Mouse (Mus musculus): ENCODE measurements around the gene Lhx4. TPM values are rescaled to one million over a fixed set of nuclear protein-coding genes. Genes with fewer than 3 reads are reported as not detected.
A peak's percentile ranks its signal among the peaks of the same experiment; 100 is the strongest.

Lhx4 gene
- polyA plus RNA-seq, 1 experiment from 2014 or later = 3.5 TPM

DNA sequence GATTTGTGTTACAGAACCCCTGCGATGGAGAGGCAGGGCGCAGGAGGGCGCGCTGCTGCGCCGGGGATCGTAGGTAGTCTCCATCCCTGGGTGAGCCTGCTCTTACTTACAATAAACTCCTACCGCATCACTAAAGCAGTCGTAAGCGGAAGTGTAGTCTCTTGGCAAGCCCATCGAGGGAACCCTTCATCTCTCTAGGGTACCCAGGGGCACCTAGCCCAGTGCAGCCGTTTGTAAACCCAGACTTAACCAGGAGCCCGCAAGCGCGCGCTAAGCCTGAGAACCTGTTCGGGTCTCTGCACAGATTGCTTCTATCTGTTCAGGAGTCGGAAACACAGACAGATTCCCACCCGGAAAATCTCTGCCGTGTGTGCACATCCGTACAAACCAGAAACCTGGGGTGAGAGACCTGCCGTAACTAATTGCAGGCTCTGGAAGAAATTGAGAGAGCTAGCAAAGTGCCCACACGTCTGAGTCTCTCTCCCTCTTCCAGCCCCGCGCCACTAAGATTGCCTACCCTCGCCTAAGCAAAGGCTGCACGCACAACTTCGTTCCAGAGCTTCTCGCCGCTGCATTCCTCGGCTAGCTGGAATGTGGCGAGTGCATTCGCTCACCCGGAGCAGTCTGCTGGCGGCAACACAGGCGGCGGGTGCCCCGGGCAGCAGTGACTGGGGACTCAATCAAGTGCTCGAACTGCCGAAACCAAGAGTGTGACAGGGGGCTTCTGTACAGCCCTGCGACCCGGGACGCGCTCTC is 10.7 kb downstream of the Lhx4 start:
- Histone ChIP-seq H3K9me3 (no peaks in the 10 kb centered on the region), H3K4me1 (peaks cover 41% of the 10 kb centered on the region), H3K9ac (replicated peaks) (no peak overlapping the region), H3K36me3 (no peaks in the 10 kb centered on the region), H3K4me3 (peak overlapping the region; percentile 51), H3K27me3 (peaks cover 88% of the 10 kb centered on the region), H3K4me2 (replicated peaks) (peak overlapping the region; percentile 88), H3K27ac (replicated peaks) (no peak overlapping the region)
- ATAC-seq (ENCODE audit: low FRiP score, low read depth) = no peak
- WGBS = under 1% methylated on average over 44 of the region's 44 CpGs

DNA sequence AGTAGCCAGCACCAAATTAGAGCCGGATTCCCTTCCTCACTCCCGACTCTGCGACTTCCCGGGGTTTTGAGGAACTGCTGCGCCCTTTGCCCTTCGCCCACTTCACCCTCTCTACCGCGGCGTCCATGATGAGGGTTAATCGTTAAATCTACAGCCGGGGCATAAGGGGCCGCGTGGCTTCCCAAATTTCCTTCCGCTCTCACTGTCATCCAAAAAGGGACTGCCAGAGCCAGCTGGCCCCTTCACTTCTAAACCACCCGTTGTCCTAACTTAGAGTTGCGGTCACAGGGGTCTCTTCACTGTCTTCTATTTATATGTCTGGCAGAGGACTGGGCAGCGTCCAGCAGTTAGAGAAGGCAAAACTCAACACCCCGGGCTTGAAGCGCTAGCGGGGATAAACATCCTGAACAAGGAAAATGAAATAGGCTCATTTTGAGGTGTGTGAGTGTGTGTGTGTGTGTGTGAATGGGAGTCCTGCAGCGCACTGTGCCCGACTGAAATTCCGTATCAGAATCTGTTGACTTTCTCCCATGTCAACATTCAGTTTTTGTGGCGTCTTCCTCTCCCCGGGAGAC is 13.6 kb downstream of the Lhx4 start:
- no peaks in the 10 kb centered on the region for H3K36me3 ChIP-seq
- H3K4me1 ChIP-seq = peaks cover 36% of the 10 kb centered on the region
- under 1% methylated on average over 25 of the region's 25 CpGs for WGBS
- H3K4me2 ChIP-seq (replicated peaks) = no peak overlapping the region
- H3K9ac ChIP-seq (replicated peaks) = no peak overlapping the region
- H3K27me3 ChIP-seq = peaks cover 96% of the 10 kb centered on the region
- H3K4me3 ChIP-seq = no peak overlapping the region
- H3K9me3 ChIP-seq = no peaks in the 10 kb centered on the region
- H3K27ac ChIP-seq (replicated peaks) = no peak overlapping the region
- no peak for ATAC-seq (ENCODE audit: low FRiP score, low read depth)

DNA sequence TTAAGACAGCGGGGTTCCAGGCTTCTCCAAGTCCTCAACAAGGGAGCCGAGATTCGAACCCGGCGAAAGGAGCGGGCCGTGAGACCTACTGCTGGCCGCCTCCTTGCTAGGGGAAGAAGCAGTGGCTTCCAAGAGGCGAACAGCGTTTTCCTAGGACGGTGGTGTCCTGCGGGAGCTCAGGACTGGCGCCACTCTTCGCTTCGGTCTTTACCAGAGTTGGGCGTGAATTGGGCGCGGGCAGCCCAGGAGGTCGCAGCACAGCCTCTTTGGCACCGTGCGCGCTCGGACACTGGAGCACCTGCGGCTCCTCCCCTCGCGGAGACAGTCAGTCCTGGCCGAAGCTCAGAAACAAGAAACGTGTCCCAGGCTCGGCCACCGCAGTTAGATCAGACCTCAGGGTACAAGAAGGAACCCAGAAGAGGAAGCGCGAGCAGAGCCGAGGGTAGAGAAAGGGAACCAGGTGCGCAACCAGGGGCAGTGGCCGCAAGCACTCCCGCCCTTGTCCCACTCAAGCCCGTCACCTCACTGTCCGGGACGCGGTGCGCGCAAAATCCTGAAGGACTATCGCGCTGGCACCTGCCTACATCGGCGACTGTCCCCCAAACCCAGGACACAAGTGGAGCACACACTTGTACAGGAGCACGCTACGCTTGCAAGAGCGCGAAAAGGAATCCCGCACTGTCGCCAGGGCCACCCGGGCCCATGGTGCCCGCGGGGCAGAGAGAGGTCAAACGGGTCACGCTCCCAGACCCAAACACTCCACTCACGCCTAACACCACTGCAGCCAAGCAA is 14.3 kb downstream of the Lhx4 start:
- peaks cover 96% of the 10 kb centered on the region for H3K27me3 ChIP-seq
- no peaks in the 10 kb centered on the region for H3K36me3 ChIP-seq
- ATAC-seq (ENCODE audit: low FRiP score, low read depth) = no peak
- H3K4me2 ChIP-seq (replicated peaks) = no peak overlapping the region
- no peak overlapping the region for H3K9ac ChIP-seq (replicated peaks)
- H3K4me1 ChIP-seq = peaks cover 29% of the 10 kb centered on the region
- no peak overlapping the region; the same call in 1 of the 2 replicates for H3K4me3 ChIP-seq
- no peak overlapping the region for H3K27ac ChIP-seq (replicated peaks)
- under 1% methylated on average over 57 of the region's 58 CpGs for WGBS
- no peaks in the 10 kb centered on the region for H3K9me3 ChIP-seq

DNA sequence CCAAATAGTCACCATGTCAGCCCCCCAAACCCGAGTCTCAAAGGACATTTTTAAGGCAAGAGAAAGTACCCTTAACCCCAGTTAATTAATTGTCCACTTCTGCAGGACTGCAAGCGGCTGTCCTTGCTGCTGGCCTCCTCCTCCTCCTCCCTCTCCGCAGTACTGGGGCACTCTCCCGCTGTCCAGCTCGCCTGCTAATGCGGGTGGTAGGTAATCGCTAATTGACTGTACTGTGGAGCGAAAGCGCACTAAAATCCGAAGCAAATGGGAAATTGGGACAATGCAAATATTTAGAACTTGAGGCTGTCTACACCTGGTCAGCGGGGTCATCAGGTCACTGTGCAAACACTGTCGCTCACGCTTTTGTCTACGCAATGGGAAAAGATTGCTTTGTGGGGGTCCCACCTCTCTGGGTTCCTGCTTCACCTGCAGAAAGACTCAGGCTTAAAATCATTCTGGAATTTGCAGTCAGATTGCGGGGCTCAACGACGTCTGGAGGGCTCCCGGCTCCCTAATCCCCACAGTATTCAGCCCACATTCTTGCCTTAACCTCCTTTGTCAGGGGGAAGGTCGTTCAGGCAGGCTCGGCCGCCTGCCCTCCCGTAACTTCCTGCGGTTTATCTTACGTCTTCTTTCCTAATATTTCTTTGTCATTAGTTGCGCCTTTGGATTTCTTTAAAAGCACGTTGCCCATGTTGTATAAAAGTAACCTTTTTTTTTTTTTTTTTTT is 15.2 kb downstream of the Lhx4 start:
- H3K4me2 ChIP-seq (replicated peaks) = no peak overlapping the region
- under 1% methylated on average over 26 of the region's 26 CpGs for WGBS
- H3K27ac ChIP-seq (replicated peaks) = no peak overlapping the region
- H3K9ac ChIP-seq (replicated peaks) = no peak overlapping the region
- H3K27me3 ChIP-seq = peaks cover 96% of the 10 kb centered on the region
- H3K4me1 ChIP-seq = peaks cover 19% of the 10 kb centered on the region
- H3K4me3 ChIP-seq = no peak overlapping the region
- no peaks in the 10 kb centered on the region for H3K36me3 ChIP-seq
- ATAC-seq (ENCODE audit: low FRiP score, low read depth) = no peak
- no peaks in the 10 kb centered on the region for H3K9me3 ChIP-seq

DNA sequence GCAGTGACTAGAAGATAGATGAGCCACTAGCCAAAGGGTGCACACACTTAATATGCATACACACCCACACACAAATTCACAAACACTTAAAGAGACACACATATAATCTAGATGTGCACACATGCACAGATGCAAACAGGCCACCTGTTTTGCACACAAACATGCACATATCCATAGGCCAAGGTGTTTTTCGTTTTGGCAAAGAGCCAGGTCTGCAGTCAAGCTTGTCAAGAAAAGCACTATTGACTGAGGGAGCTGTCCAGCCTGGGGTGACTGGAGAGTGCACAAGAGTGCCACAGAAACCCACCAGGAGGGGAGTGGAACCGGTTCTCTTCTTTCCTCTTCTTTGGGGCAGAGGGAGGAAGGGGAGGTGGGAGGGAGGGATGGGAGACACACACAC is 20.3 kb downstream of the Lhx4 start:
- H3K27ac ChIP-seq (replicated peaks) = no peak overlapping the region
- no peak overlapping the region for H3K4me2 ChIP-seq (replicated peaks)
- no peaks in the 10 kb centered on the region for H3K36me3 ChIP-seq
- H3K27me3 ChIP-seq = peaks cover 94% of the 10 kb centered on the region
- H3K4me3 ChIP-seq = no peak overlapping the region
- peaks cover 8% of the 10 kb centered on the region; the same call in 1 of the 2 replicates for H3K4me1 ChIP-seq
- no peak overlapping the region for H3K9ac ChIP-seq (replicated peaks)
- no peaks in the 10 kb centered on the region for H3K9me3 ChIP-seq
- 5% methylated on average over 2 of the region's 2 CpGs for WGBS
- no peak for ATAC-seq (ENCODE audit: low FRiP score, low read depth)

DNA sequence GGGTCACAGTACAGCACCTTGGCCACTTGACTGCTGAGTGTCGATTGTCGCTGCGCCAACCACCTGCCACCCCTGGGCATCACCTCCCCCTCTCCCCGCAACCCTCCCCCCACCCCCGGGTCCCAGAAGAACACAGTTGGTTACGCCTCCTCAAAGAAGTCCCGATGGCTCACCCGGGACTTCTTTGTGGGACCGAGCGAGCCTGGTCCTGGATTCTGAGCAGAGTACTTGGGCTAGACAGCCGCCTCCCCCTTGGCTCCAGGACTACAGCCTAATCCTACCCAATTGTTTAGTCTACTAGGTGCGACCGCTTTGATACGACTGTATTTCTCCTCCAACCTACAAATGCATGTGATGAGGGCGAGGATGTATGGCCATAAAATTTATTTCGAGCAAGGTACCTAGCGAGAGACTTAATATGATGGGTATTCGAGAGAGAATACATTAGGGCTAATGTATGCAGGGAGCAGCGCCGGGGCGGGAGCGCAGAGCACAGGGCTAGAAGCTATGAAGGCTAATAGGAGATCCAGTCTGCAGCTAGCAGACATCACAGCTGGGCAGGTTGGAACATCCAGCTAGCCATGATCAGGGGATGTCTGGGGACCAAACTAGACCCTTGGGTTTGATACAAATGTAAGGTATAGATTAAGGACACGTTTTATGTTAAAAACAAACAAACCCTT is 22.2 kb downstream of the Lhx4 start:
- Histone ChIP-seq H3K27me3 (peaks cover 96% of the 10 kb centered on the region), H3K9ac (replicated peaks) (no peak overlapping the region), H3K36me3 (no peaks in the 10 kb centered on the region), H3K27ac (replicated peaks) (no peak overlapping the region), H3K4me3 (peak overlapping the region; percentile 16), H3K4me2 (replicated peaks) (peak overlapping the region; percentile 43), H3K9me3 (no peaks in the 10 kb centered on the region), H3K4me1 (peaks cover 7% of the 10 kb centered on the region; the same call in 1 of the 2 replicates)
- ATAC-seq (ENCODE audit: low FRiP score, low read depth) = peak; percentile 44; the same call in 1 of the 2 replicates
- under 1% methylated on average over 23 of the region's 23 CpGs for WGBS

DNA sequence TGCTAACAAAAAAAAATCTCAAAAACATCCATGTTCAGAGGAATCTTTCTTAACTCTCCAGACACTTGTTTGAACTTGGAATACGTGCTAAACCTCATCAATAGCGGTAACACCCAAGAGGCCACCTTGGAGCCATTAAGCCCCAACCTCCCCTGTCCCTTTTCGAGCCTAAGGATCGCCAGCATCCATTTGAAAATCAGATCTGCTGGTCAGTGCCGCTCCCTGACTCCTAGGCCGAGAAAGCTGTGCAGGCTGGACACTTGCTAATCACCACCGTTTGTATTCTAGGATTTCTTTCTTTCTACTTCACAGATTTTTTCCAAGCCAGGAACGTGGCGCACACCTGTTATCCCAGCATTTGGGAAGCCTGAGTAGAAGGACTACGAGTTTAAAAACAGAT is 23.7 kb downstream of the Lhx4 start:
- WGBS = 20% methylated on average over 10 of the region's 10 CpGs
- Histone ChIP-seq H3K4me2 (replicated peaks) (no peak overlapping the region), H3K4me3 (no peak overlapping the region), H3K9ac (replicated peaks) (no peak overlapping the region), H3K27me3 (peaks cover 98% of the 10 kb centered on the region), H3K27ac (replicated peaks) (no peak overlapping the region), H3K4me1 (peaks cover 7% of the 10 kb centered on the region; the same call in 1 of the 2 replicates), H3K9me3 (no peaks in the 10 kb centered on the region), H3K36me3 (no peaks in the 10 kb centered on the region)
- no peak for ATAC-seq (ENCODE audit: low FRiP score, low read depth)

DNA sequence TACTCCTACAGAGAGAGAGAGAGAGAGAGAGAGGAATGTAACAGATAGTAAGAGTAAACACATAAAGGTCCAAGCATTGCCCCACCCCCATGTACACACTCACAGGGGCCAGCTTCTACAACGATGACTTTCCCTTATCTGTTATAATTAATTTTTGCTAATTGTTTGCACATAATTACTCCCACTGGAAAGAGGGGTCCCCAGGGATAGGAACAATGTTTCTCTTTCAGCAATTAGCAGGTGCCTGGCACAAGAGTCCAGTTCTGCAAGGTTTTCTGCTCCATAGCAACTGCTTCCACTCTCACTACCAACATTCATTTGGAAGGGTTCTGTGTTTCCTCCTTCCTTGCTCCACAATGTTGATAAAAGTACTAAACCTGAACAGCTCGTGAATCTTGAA is 25.6 kb downstream of the Lhx4 start:
- H3K4me3 ChIP-seq = no peak overlapping the region
- no peaks in the 10 kb centered on the region for H3K9me3 ChIP-seq
- peaks cover 7% of the 10 kb centered on the region; the same call in 1 of the 2 replicates for H3K4me1 ChIP-seq
- H3K36me3 ChIP-seq = no peaks in the 10 kb centered on the region
- WGBS = 70% methylated on average over 2 of the region's 2 CpGs
- H3K27me3 ChIP-seq = peaks cover 98% of the 10 kb centered on the region
- no peak overlapping the region for H3K9ac ChIP-seq (replicated peaks)
- ATAC-seq (ENCODE audit: low FRiP score, low read depth) = no peak
- no peak overlapping the region for H3K27ac ChIP-seq (replicated peaks)
- H3K4me2 ChIP-seq (replicated peaks) = no peak overlapping the region

DNA sequence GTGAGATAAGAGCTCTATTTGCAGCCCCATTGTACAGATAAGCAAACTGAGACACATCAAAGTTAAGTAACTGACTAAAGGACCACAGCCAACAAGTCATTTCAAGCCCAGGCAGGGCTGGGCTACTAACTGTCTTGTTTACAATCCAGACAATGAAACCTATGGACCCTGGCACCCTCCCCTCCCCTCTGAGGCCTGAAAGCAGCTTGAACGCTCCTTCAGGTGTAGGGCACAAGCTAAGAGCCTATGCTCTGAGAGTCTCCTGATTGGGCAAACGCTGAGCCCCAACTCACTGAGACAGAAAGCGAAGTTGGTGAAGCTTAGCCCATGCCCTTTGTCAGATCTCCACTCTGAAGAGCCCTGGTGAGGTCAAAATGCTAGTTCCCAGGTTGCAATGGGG is 27.2 kb downstream of the Lhx4 start:
- peaks cover 7% of the 10 kb centered on the region; the same call in 1 of the 2 replicates for H3K4me1 ChIP-seq
- no peak overlapping the region for H3K27ac ChIP-seq (replicated peaks)
- no peak overlapping the region for H3K4me3 ChIP-seq
- H3K27me3 ChIP-seq = peaks cover 98% of the 10 kb centered on the region
- H3K4me2 ChIP-seq (replicated peaks) = no peak overlapping the region
- no peaks in the 10 kb centered on the region for H3K9me3 ChIP-seq
- no peak for ATAC-seq (ENCODE audit: low FRiP score, low read depth)
- no peaks in the 10 kb centered on the region for H3K36me3 ChIP-seq
- WGBS = 71% methylated on average over 3 of the region's 3 CpGs
- H3K9ac ChIP-seq (replicated peaks) = no peak overlapping the region

DNA sequence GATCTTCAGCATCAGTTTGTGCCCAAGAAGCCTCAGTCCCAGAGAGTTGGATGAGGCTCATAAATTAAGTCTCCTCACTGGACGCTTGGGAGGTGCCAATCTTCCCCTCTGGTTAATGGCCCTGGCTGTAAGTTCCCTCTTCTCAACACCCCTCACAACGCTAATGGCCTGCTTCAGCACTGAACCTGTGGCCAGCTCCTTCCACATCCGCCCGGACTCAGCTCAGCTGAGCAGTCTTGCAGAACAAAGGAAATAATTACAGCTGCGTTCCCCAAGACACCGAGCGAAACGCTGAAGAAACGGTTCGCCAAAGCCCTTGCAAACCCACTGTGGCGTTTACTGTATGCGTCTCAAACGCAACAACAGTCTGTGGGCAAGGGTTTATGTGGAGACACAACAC is 29.3 kb downstream of the Lhx4 start:
- peaks cover 98% of the 10 kb centered on the region for H3K27me3 ChIP-seq
- 1% methylated on average over 13 of the region's 13 CpGs for WGBS
- no peak for ATAC-seq (ENCODE audit: low FRiP score, low read depth)
- H3K4me3 ChIP-seq = peak overlapping the region; percentile 14; the same call in 1 of the 2 replicates
- H3K9ac ChIP-seq (replicated peaks) = no peak overlapping the region
- no peaks in the 10 kb centered on the region for H3K36me3 ChIP-seq
- H3K4me1 ChIP-seq = peaks cover 3% of the 10 kb centered on the region; the same call in 1 of the 2 replicates
- H3K9me3 ChIP-seq = no peaks in the 10 kb centered on the region
- peak overlapping the region; percentile 29; the same call in 1 of the 2 replicates for H3K4me2 ChIP-seq (replicated peaks)
- H3K27ac ChIP-seq (replicated peaks) = no peak overlapping the region

DNA sequence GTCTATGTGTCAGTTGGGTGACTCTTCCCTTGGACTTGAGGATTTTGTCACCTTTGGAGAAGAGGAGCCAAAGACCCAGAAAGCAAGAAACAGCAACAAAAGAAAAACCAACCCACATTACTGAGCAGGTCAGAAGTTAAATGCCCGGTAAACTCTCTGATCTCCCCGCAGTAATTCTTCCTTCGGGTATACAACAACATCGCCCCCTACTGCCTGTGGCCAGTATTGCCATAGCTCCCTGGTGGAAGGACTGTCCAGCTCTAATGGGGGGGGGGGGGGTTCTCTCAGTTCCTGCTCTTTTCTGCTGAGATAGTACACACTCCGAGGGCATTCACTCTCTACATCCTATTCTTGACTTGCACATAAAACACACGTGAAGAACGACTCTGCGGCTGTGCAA is 30.0 kb downstream of the Lhx4 start:
- peaks cover 3% of the 10 kb centered on the region; the same call in 1 of the 2 replicates for H3K4me1 ChIP-seq
- no peak overlapping the region for H3K4me3 ChIP-seq
- H3K9me3 ChIP-seq = no peaks in the 10 kb centered on the region
- H3K27ac ChIP-seq (replicated peaks) = no peak overlapping the region
- no peaks in the 10 kb centered on the region for H3K36me3 ChIP-seq
- H3K4me2 ChIP-seq (replicated peaks) = no peak overlapping the region
- ATAC-seq (ENCODE audit: low FRiP score, low read depth) = no peak
- H3K9ac ChIP-seq (replicated peaks) = no peak overlapping the region
- 27% methylated on average over 8 of the region's 8 CpGs for WGBS
- H3K27me3 ChIP-seq = peaks cover 97% of the 10 kb centered on the region
